Mouse (Mus musculus) cerebellum, adult 11 months (tissue): ENCODE data around the gene Arf1.

Experiments used
- DNase-seq: peaks from one replicate; pipeline ENCODE4 v3.0.0; 2022

Arf1 gene

GRCm38 (mm10) chr11:59228122-59228953 lies at the start of gene Arf1:
TSS of gene Arf1 (minus strand) at chr11:59228270.
- DNase-seq, result peak; percentile 96

GRCm38 (mm10) chr11:59276877-59277276 lies 48.8 kb upstream of the Arf1 start:
- DNase-seq, result no peak

- DNase-seq, result no peak
These were observed 46.1 kb upstream of the Arf1 start for GRCm38 (mm10) chr11:59274184-59274583.

GRCm38 (mm10) chr11:59266727-59267126 lies 38.7 kb upstream of the Arf1 start:
- DNase-seq, result no peak

- no peak for DNase-seq
These were observed 37.2 kb upstream of the Arf1 start for GRCm38 (mm10) chr11:59265154-59265813.

- no peak for DNase-seq
These were observed 36.5 kb upstream of the Arf1 start for GRCm38 (mm10) chr11:59264593-59264992.

- DNase-seq, result no peak
These were observed 35.9 kb upstream of the Arf1 start for GRCm38 (mm10) chr11:59263870-59264563.

- no peak for DNase-seq
These were observed 34.2 kb upstream of the Arf1 start for GRCm38 (mm10) chr11:59262308-59262707.

GRCm38 (mm10) chr11:59260706-59261493 lies 32.8 kb upstream of the Arf1 start:
- no peak for DNase-seq

- DNase-seq, result no peak
These were observed 31.6 kb upstream of the Arf1 start for GRCm38 (mm10) chr11:59259647-59260046.

- DNase-seq, result no peak
These were observed 20.0 kb upstream of the Arf1 start for GRCm38 (mm10) chr11:59248101-59248500.

GRCm38 (mm10) chr11:59243856-59244255 lies 15.8 kb upstream of the Arf1 start:
- no peak for DNase-seq

- no peak for DNase-seq
These were observed 13.8 kb upstream of the Arf1 start for GRCm38 (mm10) chr11:59241841-59242240.

- no peak for DNase-seq
These were observed 11.7 kb upstream of the Arf1 start for GRCm38 (mm10) chr11:59239796-59240195.

GRCm38 (mm10) chr11:59239428-59239785 lies 11.3 kb upstream of the Arf1 start:
- DNase-seq, result no peak

- peak; percentile 75 for DNase-seq
These were observed 10.7 kb upstream of the Arf1 start for GRCm38 (mm10) chr11:59238525-59239427.

GRCm38 (mm10) chr11:59232797-59233196 lies 4.7 kb upstream of the Arf1 start:
- DNase-seq, result no peak

- peak; percentile 54 for DNase-seq
These were observed 2.2 kb upstream of the Arf1 start for GRCm38 (mm10) chr11:59230144-59230760.

- DNase-seq, result no peak
These were observed 407 bp downstream of the Arf1 start for GRCm38 (mm10) chr11:59227604-59228121.

GRCm38 (mm10) chr11:59226787-59227603 lies 1.1 kb downstream of the Arf1 start:
- no peak for DNase-seq
